Mouse (Mus musculus) Muller cell, postnatal 12 days (primary cell): Measurements from ENCODE around the gene Sult2b1.

ENCODE experiments used
- DNase-seq: peaks from one replicate; pipeline ENCODE4 v3.0.0-alpha.2; 2015; ENCODE audit errors: inconsistent ontology term

Gene Sult2b1

GRCm38 (mm10) chr7:45770427-45771082 lies 13.9 kb downstream of the Sult2b1 start:
- DNase-seq, result no peak

DNA sequence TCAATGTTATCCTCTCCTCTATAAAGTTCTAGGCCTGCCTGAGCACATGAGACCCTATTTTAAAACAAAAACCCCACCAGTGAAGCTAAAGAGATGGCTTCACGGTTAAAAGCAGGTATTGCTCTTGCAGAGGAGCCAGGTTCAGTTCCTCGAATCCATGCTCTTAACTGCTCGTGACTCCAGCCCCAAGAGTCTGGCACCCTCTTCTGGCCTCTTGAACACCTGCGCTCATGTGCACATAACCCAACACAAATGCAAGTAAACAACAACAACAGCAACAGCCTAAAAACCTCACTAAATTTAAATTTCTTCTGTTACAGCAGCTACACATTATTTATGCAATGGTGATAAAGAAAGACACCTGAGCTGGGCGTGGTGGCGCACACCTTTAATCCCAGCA lies 17.0 kb downstream of the Sult2b1 start:
- no peak for DNase-seq

DNA sequence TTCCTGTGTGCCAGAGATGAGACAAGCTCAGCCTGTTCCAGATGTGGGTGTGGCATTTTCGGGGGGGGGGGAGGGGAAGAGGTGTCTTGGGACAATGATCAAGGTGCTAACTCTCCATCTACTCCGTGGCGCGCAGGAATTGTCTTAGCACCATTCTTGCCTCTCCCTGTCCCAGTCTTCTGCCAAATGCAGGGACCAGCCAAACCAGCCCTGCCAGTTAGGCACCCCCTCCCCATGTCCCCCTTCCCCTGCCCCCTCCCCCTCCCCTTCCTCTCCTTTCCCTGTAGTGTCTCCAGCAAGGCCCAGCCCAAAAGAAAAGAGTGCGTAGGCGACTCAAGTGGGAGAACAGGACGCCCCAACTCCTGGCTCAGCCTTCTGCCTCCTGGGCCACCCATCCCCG lies 17.7 kb downstream of the Sult2b1 start:
- DNase-seq, result no peak

GRCm38 (mm10) chr7:45765995-45766394 lies 18.5 kb downstream of the Sult2b1 start:
- no peak for DNase-seq

- no peak for DNase-seq
Observed at GRCm38 (mm10) chr7:45760151-45760550, 24.3 kb downstream of the Sult2b1 start.

- DNase-seq, result peak; percentile 66
Observed at GRCm38 (mm10) chr7:45759400-45759799, 25.1 kb downstream of the Sult2b1 start.

DNA sequence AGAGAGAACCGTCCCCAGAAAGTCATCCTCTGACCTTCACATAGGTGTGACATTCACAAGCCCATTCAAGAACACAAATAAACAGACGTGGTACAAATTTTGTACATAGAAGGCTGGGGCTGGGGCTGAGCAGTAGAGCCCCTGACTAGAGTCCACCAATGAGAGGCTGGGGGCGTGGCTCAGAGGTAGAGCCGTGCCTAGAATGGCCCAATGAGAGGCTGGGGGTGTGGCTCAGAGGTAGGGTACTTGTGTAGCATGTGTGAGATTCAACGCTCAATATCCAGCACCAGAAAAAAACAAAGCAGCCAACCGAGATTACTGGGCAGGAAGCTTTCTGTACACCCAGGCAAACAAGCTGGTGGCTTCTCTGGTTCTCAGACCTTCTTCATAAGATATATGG lies 28.8 kb downstream of the Sult2b1 start:
- DNase-seq, result no peak

DNA sequence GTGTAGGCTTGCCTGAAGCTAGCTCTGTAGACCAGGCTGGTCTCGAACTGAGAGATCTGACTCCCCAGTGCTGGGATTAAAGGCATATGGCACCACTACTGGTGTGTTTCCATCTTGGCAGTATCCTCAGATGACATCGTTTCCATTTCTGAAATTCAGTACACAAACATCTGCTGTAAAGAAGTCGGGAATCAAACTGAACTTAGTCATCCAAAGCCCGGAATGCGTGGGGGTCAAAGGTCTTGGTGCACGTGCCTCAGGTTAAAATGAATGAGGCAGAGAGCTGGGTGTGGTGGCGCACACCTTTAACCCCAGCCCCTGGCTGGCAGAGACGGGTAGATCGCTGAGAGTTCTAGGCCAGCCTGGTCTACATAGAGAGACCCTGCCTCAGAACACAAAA lies 34.3 kb downstream of the Sult2b1 start:
- DNase-seq, result no peak

DNA sequence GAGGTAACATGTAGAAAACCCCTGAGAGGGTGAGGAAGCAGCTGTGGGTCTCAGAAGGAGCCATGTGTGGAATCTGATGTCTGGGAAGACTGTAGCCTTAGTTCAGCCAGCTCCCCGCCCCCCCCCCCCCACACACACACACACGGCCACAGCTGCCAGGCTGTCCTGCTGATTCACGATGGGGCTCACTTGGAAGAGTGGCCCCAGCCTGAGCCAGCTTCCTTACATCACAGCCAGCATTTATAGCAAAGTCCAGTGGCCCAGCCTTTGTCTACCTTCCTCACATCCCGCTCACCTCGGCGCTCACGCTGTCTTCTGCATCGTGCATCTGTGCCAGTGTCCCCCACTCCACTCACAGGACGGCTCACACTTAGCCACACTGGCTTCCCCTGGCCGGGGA lies 35.1 kb downstream of the Sult2b1 start:
- no peak for DNase-seq

- no peak for DNase-seq
Observed at GRCm38 (mm10) chr7:45748110-45748509, 36.4 kb downstream of the Sult2b1 start.

- no peak for DNase-seq
Observed at GRCm38 (mm10) chr7:45747450-45747849, 37.0 kb downstream of the Sult2b1 start.

DNA sequence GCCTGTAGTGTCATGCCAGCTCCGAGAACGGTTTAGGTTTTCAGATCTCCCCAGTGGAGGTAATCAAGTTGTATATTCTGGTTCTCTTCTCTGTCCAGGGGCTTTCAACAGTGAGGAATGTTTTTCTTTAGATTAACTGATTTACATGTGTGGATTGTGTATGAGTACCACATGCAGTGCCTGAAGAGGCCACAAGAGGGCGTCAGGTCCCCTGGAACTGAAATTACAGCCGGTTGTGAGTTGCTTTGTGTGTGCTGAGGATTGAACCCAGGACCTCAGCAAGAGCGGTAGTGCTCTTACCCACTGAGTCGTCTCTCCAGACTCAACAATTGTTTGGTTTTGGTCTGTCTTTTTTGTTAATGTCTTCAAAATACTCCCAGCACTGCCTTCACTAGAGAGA lies 38.0 kb downstream of the Sult2b1 start:
- DNase-seq, result no peak

- peak; percentile 69 for DNase-seq
Observed at GRCm38 (mm10) chr7:45744387-45744786, 40.1 kb downstream of the Sult2b1 start.

DNA sequence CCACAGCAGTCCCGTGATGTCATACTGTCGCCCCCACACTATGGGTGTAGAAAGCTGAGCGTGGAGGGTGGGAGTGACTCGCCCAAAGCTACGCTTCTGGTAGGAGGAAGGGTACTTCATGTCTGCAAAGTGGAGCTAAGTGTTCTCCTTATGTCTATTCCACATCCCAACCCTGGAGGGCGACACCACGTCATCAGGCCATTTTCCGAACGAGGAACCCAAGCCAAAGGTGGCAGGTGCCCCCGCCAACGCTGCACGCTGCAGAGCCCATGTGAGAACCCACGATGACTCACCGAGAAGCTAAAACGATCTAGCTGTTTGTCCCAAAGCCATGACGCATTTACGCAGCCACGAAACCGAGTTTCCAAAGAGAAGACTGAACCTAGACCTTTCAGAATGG lies 42.1 kb downstream of the Sult2b1 start:
- DNase-seq, result peak; percentile 68

GRCm38 (mm10) chr7:45741777-45742176 lies 42.7 kb downstream of the Sult2b1 start:
- no peak for DNase-seq

- no peak for DNase-seq
Observed at GRCm38 (mm10) chr7:45741308-45741707, 43.2 kb downstream of the Sult2b1 start.

DNA sequence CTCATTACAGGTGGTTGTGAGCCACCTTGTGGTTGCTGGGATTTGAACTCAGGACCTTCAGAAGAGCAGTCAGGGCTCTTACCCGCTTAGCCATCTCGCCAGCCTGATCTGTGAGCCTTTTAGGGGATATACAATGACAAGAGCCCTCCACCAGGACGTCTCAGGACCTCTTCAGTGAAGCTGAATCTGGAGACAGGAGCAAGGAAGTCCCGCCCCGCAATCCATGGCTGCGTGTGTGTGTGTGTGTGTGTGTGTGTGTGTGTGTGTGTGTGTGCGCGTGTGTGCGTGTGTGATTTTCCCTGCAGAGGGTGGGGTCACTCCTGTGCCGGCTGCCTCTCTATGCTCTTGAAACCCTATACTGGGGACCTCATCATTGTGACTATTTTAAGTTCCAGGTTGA lies 44.6 kb downstream of the Sult2b1 start:
- no peak for DNase-seq

DNA sequence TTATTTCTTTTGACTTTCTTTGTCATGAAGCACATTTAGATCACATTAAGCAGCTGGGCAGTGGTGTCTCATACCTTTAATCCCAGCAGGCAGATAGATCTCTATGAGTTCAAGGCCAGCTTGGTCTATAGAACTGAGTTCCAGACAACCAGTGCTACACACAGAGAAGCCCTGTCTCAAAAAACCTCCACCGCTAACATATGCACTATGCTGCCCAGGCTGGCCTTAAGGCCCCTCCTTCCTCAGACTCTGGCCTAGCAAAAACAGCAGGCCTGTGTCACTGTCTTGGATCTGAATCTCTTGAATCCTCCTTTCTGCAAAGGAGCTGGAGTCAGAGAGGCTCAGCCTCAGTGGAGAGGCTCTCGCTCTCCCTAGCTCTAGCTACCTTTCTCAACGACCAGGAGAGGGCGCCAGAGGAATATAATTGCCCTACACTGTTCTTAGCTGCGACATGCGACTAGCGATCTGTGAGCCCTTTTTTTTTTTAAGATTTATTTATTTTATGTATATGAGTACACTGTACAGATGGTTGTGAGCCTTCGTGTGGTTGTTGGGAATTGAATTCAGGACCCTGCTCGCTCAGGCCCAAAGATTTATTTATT lies 45.2 kb downstream of the Sult2b1 start:
- peak; percentile 70 for DNase-seq

DNA sequence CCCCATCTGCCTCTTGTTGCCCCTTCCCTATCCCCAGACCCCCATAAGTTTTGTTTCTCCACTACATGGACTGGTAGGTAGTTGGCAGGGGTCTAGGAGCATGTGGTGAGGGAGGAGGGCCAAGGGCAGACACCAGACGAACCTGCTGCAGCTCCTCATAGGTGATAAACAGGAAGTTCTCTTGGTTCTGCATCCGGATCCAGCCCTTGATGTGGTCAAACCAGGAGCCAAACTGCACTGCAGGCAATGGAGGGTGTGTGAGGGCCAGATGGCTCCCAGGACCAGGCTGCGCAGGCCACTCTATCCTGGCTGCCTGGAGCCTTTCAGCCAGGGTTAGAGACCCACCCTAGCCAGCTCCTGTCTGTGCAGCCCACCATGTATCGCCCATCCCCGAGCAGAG lies 51.0 kb downstream of the Sult2b1 start:
- no peak for DNase-seq

DNA sequence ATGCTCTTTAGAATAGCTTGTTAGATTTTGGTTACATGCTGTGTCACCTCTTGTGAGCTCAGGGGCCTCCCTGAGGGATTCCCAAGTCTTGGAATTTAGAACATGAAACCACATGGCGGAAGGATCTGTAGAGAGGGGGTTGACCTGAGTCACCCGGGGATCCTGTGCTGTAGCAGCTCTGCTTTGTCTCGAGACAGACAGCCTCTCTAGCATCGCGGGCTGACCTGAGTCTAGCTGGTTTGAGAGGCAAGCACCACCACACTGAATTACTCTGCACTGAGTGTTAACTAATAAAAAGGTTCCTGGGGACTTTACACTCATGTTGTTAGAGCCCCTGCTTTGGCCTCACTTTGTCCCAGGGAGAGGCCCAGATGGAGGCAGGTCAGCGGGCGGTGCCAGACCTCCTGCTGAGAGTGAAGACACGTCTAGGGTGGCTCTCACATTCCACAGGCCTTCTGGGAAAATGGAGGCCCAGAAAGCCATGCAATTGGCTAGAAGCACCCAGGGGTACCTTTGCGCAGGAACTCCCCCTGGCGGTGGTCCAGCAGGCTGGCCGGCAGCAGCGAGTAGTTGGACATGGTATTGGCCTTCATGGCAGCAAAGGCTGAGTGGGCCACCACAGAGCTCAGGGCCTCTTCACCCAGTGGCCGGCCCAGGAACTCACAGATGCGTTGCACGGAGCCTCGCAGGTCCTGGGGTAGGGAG lies 53.6 kb downstream of the Sult2b1 start:
- peak; percentile 54 for DNase-seq

DNA sequence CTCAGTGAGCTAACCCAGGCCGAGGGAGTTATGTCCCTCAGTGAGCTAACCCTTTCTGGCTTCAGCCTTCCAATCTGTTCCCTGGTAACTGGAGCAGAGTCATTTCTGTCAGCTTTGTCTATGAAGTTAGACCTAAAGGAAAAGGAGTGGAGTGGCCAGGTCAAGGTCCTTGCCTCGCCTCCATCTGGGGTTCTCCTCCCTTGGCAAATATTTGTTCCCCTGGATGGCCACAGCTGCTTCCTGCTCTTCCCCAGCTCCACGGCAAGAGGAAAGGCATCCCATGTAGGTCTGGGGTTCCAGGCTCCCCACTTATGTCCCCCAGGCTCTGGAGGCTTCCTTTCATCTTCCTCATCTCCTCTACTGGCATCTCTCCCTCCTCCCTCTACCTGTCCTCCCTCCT lies 56.8 kb downstream of the Sult2b1 start:
- no peak for DNase-seq

GRCm38 (mm10) chr7:45726419-45726818 lies 58.0 kb downstream of the Sult2b1 start:
- DNase-seq, result no peak

DNA sequence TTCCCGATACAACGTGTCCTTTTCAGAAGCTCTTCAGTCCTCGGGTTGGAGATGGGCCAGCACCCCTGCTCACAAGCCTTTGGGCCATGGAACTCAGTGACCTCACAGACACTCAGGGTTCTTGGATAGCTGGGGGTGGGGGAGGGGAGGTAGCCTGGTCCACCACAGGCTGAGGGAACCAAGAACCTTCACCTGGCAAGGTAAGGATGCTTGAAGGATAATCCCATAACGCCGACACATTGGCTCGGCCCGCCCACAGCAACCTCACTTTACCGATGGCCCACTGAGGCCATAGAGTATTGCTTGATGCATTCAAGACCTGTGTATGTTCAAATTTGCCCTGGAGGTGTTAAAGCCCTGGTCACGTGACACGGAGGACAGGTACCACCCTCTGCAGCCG lies 58.8 kb downstream of the Sult2b1 start, which contains the start of gene Spaca4:
TSS of gene Spaca4 (minus strand) at position 101 of the 400 bp plus-strand sequence.
- no peak for DNase-seq
